Mouse (Mus musculus): ENCODE results near the gene Gpam. TPM values are rescaled to one million over a fixed set of nuclear protein-coding genes. Genes with fewer than 3 reads are reported as not detected.

The Gpam gene
- polyA plus RNA-seq, 1 experiment from 2014 or later: 19.0 TPM

Other genes with a start within 250 kb of the Gpam start
- gene Tectb, start 53.5 kb upstream of the Gpam start, polyA plus RNA-seq (2015; fragmentation: Nextera tagmentation; extraction: Ambion mirVana): not detected in 2 replicates
- 0.04 and 0.05 TPM in 2 replicates for gene Gucy2g, start 114.0 kb upstream of the Gpam start, polyA plus RNA-seq (2015; fragmentation: Nextera tagmentation; extraction: Ambion mirVana)
- gene Acsl5, start 124.7 kb upstream of the Gpam start, polyA plus RNA-seq (2015; fragmentation: Nextera tagmentation; extraction: Ambion mirVana): 50.3 and 51.2 TPM in 2 replicates
- 98.6 and 99.7 TPM in 2 replicates for gene Zdhhc6, start 188.8 kb upstream of the Gpam start, polyA plus RNA-seq (2015; fragmentation: Nextera tagmentation; extraction: Ambion mirVana)
- gene Vti1a, start 189.1 kb upstream of the Gpam start, polyA plus RNA-seq (2015; fragmentation: Nextera tagmentation; extraction: Ambion mirVana): 28.7 and 30.6 TPM in 2 replicates

Measured in kidney, embryonic 15.5 days (tissue).